Mouse (Mus musculus): ENCODE data around the gene Olfr552.

DNA sequence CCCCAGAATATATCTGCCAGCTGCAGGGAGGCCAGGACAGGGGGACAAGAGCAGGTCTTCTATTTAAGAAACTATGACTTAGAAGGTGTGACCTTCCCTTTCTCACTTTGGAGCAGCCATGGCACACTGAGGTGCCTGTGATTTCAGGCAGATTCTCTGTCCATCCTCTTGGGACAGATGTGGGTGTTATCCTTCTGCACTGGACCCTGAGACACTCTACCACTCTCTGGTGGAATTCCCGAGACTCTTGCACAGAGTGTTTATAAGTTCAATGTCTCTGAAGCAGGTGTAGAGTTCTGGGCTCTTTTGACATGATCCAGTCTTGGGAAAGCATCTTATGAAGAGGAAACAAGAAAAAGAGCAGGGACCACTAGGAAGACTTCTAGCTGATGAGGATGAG, 40.6 kb downstream of the Olfr552 start, which contains the start of gene Olfr554:
- TF ChIP-seq CTCF (IDR thresholded peaks at IDR 0.05; ENCODE audit: extremely low read depth, insufficient read depth, low read length), result no peak
- no peak for TF ChIP-seq POLR2A (IDR thresholded peaks at IDR 0.05; ENCODE audit: extremely low read depth, insufficient read depth, low read length)
